Mouse (Mus musculus) mature B cell (primary cell): ENCODE measurements at regions not wholly inside any gene's neighbourhood (a gene's known extent, or its start where the extent isn't known, plus 50 kb on each side); places are given as distances from the start of the nearest gene placed in this dataset.

Experiments
- in situ Hi-C: fragments of 300-500 bp; cut with MboI; formaldehyde crosslinking; loops from 2 replicates; pipeline ENCODE4 v1.14.3; 2019

GRCm38 (mm10) chr2:173368899-173369298, 92.6 kb upstream of the Pmepa1 start:
- in situ Hi-C loops, result no loop called here

GRCm38 (mm10) chr2:173376926-173377325, 100.6 kb upstream of the Pmepa1 start:
- in situ Hi-C loops, result no loop called here

- in situ Hi-C loops, result no loop called here
Measured at GRCm38 (mm10) chr2:173377497-173378257, 101.3 kb upstream of the Pmepa1 start.

DNA sequence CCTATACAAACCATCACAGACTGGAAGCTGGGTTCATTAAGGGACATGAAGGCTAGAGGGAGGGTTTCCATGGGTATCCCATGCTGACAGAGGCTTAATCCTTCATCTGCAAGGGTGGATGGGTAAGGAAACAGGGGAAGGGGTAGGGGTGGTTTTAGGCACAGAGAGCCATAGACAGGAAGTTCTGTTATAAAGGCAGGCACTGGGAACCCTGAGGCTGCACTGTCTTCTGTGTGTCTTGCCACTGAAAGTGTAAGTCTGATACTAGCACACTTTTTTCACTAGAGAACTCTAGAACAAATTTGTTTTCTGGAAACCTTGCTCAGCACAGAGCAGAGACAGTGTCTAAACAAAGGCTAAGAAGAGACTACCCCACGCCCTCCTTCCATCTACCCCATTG, 103.4 kb upstream of the Pmepa1 start:
- in situ Hi-C loops, result no loop called here

DNA sequence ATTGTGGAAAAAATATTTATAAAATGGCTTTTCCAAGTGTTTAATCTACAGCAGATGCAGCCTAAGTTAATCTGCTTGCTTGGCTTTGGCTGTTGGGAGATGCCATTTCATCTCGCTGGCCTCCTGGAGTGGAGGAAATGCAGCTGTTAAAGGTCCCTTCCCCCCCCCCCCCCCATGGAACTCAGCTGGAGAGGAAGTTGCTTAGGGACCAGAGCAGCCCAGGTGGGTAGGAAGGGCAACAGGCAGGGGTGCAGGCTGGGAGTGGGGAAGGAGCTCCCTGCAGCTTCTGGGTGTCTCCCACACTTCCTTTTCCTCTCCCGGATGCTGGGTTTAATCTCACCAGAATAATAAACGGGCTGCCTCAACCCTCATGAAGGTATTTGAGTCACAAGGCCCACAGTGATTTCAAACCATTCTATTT, 104.0 kb upstream of the Pmepa1 start:
- in situ Hi-C loops, result no loop called here

DNA sequence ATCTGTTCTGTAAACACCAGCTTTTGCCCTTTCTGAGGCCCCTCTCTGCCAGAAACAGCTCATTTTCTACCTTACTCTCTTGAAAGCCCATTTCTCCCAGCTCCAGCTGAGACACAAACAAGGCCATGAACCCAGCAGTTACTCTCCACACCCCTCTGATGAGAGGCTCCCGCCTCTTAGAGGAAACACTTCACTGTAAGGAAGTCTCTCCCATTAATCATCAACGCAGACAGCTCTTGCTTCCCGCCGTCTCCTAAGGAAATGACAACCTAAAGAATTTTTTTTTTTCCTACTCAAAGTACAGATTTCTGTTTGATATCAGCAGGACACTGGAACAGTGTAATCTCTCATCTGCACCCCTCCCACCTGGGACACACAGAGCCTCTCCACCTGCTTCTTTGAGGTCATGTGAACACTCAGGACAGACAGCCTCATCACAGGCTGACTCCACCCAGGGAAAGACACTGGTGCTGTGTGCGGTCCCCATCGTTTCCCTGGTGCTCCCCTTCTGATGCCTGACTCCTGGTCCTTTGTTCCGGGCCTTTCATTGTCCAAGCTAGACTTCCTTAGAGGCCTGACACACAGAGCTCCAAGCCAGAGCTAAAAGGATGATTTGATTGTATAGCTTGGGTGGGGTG, 106.0 kb upstream of the Pmepa1 start:
- in situ Hi-C loops, result no loop called here

DNA sequence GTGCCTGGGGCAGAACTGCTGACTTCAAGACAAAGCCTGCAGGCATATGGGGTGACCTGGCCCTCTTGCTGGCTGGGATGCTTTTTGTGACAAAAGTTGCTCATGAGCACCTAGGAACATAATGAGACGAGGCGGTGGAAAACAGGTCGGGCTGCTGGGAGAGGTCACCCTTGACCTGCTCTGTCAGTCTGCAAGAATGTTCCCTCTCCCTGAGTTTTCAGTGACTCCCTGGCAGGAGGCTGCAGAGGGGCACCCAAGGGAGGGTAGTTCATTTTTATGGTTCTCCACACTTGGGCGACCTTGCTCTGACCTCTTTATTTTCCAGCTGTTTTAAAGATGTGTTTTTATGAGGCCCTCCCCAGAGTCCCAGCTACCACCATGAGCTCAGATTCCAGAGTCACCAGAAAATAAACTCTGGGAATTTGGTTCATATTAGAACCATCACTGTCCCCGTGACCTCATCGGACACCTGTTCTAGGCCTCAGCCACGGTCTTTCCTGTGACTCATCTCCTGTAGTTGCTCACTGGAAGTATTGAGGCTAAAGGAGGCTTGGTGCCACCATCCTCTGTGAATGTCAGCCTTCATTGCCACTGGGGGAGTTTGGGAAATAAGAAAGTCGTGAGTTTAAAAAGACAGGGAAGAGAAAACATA, 108.7 kb upstream of the Pmepa1 start:
- in situ Hi-C loops, result no loop called here

- in situ Hi-C loops, result no loop called here
Measured at GRCm38 (mm10) chr2:173385722-173386141, 109.4 kb upstream of the Pmepa1 start.

- in situ Hi-C loops, result no loop called here
Measured at GRCm38 (mm10) chr2:173388140-173388539, 111.8 kb upstream of the Pmepa1 start.

DNA sequence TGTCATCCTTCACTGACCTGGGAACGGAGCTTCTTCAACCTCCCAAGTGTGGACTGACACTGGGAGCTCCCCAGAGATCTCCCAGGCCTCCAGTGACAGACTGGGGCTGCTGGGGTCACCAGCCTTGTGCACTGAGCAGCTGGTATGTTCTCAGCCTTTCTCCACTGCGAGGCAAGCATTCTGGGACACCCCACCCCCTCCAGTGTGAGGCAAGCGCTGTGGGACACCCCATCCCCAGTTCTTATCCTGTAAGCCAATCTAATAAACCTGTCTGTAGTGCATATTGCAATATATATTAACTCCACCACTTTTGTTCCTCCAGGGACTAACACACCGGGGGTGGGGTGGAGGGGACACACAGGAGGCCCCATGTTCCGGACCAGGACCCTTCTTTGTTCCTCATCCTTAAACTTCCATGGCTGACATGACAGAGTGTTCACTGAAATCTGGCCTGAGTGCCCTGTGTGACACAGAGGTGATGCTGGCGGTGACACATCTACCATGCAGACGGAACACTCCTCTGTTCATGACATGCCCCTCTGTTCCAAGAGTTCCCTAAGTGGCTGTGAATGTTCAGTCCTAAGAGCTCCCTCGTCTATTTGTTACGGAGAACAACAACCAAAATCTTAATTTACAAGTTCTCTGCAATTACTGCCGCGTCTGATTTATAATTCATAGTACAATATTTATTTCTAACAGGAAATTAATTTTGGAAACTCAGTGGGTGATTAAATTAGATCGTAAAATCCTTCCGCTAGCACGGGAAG, 116.4 kb upstream of the Pmepa1 start:
- in situ Hi-C loops, result no loop called here

DNA sequence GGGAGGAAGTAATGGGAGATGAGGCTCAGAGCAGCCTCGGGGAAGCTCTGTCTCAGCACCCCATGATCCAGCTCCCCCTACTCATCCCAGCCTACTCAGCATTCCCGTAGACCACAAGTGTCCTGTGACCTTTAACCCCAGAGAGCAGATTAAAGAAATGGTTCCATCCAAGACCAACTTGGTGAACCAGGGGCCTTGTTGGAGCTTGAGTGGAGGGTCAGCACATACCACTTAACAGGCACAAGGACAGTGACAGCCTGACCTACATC, 116.9 kb upstream of the Pmepa1 start:
- in situ Hi-C loops, result no loop called here

- in situ Hi-C loops, result no loop called here
Measured at GRCm38 (mm10) chr2:173395526-173395925, 119.2 kb upstream of the Pmepa1 start.

GRCm38 (mm10) chr2:173397846-173398331, 121.6 kb upstream of the Pmepa1 start:
- in situ Hi-C loops, result no loop called here

- in situ Hi-C loops, result no loop called here
Measured at GRCm38 (mm10) chr2:173405629-173406028, 116.8 kb upstream of the 1700021F07Rik start.

GRCm38 (mm10) chr2:173406344-173407094, 115.9 kb upstream of the 1700021F07Rik start:
- in situ Hi-C loops, result no loop called here

- in situ Hi-C loops, result no loop called here
Measured at GRCm38 (mm10) chr2:173407133-173407532, 115.3 kb upstream of the 1700021F07Rik start.

GRCm38 (mm10) chr2:173408681-173409081, 113.7 kb upstream of the 1700021F07Rik start:
- in situ Hi-C loops, result no loop called here

DNA sequence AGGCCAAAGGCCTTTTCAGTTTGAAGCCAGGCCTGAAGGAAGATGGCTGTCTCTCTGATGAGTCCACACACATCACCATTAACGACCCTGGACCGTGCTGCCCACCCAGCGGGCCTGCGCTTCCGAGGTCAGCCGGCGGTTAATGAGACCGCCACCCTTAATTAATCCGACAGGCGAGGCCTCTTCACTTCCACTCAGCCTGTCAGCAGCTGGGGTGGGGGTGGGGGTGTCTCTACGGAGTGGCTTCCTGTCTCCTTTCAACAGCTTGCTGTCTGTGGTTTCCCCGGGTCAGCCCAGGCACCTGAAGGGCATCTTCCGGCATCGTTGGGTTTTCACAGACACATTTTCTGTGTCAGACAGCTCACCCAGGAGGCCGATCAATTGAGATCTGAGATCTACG, 113.0 kb upstream of the 1700021F07Rik start:
- in situ Hi-C loops, result no loop called here

- in situ Hi-C loops, result no loop called here
Measured at GRCm38 (mm10) chr2:173413906-173414656, 108.3 kb upstream of the 1700021F07Rik start.

DNA sequence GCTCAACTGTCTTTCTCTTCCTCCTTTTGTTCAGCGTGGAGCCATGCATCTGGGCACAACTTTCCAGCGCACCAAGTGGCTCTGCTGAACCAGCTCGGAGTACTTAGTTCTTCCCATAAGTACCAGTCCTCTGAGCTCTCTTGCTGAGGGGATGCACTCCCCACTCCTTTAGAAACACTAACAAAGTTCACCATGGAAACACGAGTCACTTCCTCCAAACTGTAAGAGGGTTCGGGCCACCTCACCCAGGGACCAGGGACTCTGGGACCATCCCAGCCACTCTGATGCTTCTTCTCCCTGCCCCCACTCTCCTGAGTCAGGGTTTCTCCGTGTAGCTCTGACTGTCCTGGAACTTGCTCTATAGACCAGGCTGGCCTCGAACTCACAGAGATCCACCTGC, 107.0 kb upstream of the 1700021F07Rik start:
- in situ Hi-C loops, result no loop called here

DNA sequence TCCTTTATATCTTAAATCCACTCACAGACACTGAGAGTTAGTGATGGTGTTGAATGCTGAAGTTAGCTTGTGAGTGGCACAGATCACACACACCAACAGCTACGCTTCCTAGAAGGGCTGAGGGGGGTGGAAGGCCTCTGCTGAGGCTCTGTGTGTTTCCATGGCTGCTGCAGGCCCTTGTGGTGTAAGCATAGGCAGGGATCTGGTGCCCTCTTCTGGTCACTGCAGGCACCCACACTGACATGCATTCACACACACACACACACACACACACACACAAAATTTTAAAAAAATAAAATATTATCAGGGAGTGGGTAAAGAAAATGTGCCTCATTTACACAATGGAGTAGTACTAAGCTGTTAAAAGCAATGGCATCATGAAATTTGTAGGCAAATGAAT, 105.5 kb upstream of the 1700021F07Rik start:
- in situ Hi-C loops, result no loop called here
